Mouse (Mus musculus): ENCODE measurements at regions not wholly inside any gene's neighbourhood (a gene's known extent, or its start where the extent isn't known, plus 50 kb on each side); places are given as distances from the start of the nearest gene placed in this dataset.

- no peak for DNase-seq (ENCODE audit: low spot score)
Measured at GRCm38 (mm10) chr11:28655169-28655846, 71.2 kb upstream of the Ccdc85a start.

- no peak for DNase-seq (ENCODE audit: low spot score)
Measured at GRCm38 (mm10) chr11:28649446-28649845, 65.3 kb upstream of the Ccdc85a start.

GRCm38 (mm10) chr11:28648916-28649315, 64.8 kb upstream of the Ccdc85a start:
- no peak for DNase-seq (ENCODE audit: low spot score)

GRCm38 (mm10) chr11:28639081-28639480, 55.0 kb upstream of the Ccdc85a start:
- no peak for DNase-seq (ENCODE audit: low spot score)

- DNase-seq (ENCODE audit: low spot score): no peak
Measured at GRCm38 (mm10) chr11:28636752-28637151, 52.6 kb upstream of the Ccdc85a start.

Data from testis, postnatal 10 days (tissue).